Mouse (Mus musculus): ENCODE measurements around the gene Anxa5.

Anxa5 gene

DNA sequence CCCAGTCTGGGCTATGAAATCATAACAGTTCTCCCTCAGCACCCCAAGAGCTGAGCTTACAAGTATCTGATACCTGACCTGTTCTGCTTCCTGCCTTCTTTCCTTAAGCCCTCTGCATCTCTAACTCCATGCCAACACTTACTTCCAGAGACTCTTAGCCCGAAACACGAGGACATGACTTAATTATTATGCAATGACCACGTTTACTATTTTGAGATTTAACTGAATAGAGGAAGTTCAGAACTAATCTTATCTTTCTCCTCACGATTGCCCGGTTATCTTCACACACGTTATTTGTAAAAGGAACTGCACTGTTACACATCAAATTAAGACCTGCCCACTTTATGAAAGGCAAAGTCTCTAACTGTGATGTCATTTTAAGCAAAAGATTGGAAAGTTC lies 28.8 kb downstream of the Anxa5 start:
- DNase-seq (ENCODE audit: low read depth), result peak; percentile 89

DNA sequence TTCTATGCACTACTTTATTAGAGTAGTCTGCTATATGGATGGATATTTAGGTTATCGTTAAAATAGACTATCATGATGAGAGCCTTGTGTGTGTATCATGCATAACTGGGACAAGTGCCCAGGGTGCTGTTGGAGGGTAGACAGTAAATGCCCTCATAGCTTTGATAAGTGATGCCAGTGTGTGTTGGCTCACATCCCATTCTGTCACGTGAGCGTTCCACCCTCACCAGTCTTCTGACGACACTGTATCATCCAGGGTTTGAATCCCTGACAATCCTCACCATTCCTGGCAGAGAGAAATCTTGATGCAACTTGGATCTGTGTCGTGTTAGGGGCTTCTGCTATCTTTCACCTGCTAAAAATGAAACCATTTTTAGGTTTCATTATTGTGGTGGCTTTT lies 29.2 kb downstream of the Anxa5 start:
- peak; percentile 68 for DNase-seq (ENCODE audit: low read depth)

DNA sequence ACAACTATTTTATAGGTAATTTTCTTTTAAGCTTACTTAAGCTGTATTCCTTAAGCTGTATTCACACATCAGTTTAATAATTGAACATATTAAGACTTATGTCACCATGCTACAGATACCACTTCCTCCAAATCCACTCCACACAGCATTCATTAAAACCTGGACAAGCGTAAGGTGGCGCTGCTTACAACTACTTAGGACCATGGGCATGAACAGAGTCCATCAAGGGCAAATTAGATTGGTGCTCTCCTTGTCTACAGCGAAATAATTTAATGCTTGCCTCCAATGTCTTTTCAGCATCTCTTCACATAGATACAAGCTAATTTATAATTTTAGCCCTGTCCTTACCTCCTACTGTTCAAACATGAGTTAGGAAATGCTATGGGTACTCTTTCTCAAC lies 29.7 kb downstream of the Anxa5 start:
- DNase-seq (ENCODE audit: low read depth), result peak; percentile 75

DNA sequence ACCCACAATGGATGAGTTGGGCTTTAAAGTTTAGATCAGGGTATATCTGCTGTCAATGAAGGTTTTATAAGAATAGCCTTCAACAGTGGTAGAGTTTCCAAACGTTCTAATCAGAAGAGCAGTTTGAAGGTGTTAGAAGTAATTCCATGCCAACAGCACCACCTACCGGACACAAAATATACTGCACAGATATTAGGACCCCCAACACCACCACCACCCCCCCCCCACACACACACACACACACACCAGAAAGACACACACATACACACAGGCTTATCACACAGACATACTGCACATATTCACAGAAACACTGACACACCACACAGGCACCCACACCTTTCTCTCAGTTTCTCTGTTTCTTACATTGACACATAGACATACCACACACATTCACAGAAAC lies 33.3 kb downstream of the Anxa5 start:
- DNase-seq (ENCODE audit: low read depth), result peak; percentile 69

DNA sequence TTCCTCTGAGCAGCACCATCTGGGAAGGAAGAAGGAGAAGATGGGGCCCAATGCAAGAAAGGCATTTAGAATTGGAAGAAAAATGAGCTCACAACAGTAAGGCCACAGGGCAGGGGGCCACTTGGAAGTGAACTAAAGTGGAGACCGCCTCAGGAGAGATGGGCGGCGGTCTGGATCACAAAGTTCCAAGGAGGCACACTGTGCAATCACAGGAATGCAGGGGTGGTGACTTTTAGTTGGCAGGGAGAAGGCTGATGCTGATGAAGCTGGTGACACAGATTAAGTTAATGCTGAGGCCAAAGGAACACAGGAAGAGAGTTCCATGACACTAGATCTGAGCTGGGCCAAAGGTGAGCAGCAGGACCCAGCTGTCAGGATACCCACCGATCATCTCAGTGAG lies 35.4 kb downstream of the Anxa5 start:
- DNase-seq (ENCODE audit: low read depth), result no peak

DNA sequence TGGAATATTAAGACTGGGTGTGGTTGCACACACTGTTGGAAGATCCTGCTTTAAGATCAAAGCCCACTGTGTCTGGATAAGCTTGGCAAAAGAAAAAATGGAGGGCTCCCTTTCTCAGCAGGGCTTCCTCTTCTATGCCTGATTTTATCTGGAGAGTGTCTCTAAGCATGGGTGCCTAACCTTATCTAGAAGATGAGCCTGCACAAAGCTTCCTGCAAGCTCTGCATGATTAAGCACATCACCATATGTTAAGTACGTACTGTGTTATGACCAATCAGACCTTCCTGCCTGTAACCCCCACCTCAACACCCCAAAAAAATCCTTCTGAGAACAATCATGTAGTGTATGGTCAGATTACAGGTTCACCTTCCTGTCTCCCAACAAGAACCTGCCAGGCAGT lies 45.3 kb downstream of the Anxa5 start:
- DNase-seq (ENCODE audit: low read depth), result peak; percentile 55

DNA sequence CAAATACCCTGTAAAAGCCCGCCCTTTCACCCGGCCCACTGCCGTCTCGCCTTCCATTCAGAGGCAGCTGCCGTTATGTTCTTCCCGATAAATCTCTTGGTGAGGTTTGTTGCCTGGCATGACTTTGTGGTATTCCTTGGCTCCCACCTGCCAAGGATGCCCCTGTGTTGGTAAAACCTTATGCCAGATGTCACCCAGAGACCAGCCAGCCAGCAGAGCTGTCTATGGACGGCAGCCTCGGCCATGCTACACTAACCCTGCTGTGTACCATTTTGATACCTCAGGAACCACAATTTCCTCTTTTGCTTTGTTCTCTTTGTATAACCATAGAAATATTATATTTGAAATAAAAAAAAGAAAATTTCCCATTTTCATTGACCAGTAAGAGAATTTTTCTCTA lies 48.3 kb downstream of the Anxa5 start:
- DNase-seq (ENCODE audit: low read depth), result no peak

DNA sequence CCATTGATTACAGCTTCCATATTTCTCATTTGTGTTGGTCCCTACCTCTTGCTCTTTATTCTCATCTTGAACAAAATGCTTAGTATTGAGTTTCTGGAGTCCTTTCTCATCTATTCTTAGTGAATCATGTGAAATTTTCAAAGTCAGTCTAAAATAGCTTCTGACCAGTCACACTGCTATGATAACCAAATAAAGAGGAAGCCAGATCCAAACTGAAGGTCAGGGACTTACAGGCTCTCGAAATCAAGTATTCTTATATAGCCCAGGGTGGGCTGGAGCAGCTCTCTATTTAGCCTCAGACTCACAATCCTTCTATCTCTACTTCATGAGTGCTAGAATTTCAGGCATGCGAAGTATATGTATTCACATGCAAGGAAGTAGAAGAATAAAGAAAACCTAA lies 66.2 kb downstream of the Anxa5 start:
- no peak for DNase-seq (ENCODE audit: low read depth)

DNA sequence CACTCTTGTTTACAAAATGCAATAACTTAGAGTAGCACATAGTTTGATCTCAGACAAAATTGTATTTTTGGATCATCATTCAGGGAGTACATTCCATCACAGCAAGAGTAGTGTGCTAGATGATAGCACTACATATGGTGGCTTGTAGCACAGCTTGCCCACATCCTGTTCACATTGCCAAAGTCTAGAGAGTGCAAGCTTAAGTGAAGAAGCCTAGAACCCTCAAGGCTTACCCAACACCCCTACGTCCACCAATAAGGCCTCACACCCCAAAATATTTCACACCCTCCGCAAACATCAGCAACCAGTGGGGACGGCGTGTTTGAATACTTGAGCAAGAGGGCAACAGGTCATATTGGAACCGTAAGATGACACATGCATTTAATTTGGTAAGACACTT lies 68.7 kb downstream of the Anxa5 start:
- no peak for DNase-seq (ENCODE audit: low read depth)

DNA sequence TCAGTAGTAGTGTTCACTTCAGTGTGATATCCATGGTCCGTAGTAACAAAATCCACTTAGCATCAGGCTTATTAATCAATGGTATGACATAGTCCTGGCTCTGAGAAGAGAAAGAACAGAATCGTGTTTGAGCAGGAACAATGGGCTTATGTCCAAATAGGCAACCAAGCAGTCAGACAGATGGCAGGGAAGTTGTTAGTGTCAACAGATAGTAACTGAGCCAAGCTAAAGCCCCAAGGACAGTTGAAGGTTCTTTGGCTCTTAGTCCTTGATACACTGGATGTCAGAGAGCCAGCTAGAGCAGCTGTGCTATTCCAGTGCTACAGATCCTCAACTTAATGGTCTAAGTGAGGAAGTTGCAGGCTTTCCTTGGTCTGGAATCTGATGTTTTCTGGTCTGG lies 69.4 kb downstream of the Anxa5 start:
- DNase-seq (ENCODE audit: low read depth), result no peak

DNA sequence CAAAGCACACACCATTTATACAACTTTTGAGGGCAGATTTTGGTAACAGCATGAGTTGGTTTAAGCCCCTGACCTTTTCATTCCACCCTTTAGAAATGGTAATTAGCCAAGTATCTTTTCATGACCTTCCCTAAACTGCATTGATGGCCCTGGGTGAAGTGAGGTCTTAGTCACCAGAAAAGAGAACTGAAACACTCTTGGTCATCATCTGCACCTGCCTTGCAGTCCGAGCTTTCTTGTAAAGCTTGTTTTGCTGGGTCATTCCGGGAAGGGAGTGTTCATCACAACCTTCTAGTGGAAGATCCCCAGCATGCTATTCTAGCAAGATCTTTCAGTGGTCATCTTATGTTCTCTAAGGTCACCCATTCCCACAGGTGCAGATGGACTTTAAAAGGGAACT lies 73.8 kb downstream of the Anxa5 start:
- no peak for DNase-seq (ENCODE audit: low read depth)

DNA sequence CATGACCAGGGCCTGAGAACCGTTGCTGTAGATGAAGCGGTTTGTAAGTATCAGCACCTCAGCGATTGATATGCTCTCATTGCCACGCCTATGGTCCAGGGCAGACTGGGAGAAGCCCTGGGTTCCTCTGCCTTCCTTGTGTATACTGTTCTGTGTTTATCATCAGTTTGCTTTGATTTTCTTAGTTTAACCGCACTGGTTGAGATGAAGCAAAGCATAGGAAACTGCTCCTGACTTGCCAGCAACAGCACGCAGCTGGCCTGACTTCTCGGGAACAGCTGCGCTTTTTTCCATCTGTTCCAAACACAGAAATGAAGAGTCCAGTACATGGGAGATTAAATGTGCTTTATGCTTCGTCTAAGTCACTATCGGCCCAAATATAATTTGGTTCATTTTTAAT lies 75.0 kb downstream of the Anxa5 start:
- no peak for DNase-seq (ENCODE audit: low read depth)
